Mouse (Mus musculus) ovary, postnatal 36 days (tissue): ENCODE data around the gene Pramef20.
"Not testable (repeated sequence)": the region's sequence is repeated elsewhere in the genome, so short reads cannot be mapped to it uniquely, and the experiment has no call there.

ENCODE experiments used
- DNase-seq: peaks from one replicate; pipeline ENCODE4 v3.0.0; 2022; ENCODE audit warnings: low spot score, mixed read lengths

Gene Pramef20

GRCm38 (mm10) chr4:144377911-144378310 is at the start of gene Pramef20:
TSS of gene Pramef20 (minus strand) at chr4:144377933.
- DNase-seq, result no peak

- no peak for DNase-seq
Observed at GRCm38 (mm10) chr4:144424590-144424989, 46.9 kb upstream of the Pramef20 start.

- no peak for DNase-seq
Observed at GRCm38 (mm10) chr4:144420644-144421043, 42.9 kb upstream of the Pramef20 start.

GRCm38 (mm10) chr4:144408290-144408689 is 30.6 kb upstream of the Pramef20 start, which contains the start of gene Pramef12:
TSS of gene Pramef12 (minus strand) at chr4:144408464.
- DNase-seq, result no peak

DNA sequence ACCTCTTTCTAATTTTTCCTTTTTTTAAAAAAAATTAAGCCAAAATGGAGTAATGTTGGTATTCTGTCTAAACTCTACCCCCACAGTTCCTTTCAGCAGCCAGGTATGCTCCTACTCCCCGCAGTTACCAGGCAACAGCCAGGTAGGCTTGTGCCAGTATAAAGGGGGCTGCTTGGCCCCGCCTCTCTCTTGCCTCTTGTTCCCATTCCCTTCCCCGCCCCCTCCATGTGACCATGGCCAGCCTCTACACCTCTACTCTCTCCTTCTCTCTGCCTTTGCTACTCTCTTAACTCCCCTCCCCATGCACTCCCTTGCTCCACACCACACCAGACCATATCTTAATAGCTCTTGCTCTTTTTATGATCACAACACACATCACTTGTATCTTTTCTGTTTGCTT is 28.5 kb upstream of the Pramef20 start:
- no peak for DNase-seq

GRCm38 (mm10) chr4:144404456-144405086 is 26.8 kb upstream of the Pramef20 start:
- DNase-seq, result peak; percentile 48

GRCm38 (mm10) chr4:144402712-144403111 is 25.0 kb upstream of the Pramef20 start:
- DNase-seq, result no peak

DNA sequence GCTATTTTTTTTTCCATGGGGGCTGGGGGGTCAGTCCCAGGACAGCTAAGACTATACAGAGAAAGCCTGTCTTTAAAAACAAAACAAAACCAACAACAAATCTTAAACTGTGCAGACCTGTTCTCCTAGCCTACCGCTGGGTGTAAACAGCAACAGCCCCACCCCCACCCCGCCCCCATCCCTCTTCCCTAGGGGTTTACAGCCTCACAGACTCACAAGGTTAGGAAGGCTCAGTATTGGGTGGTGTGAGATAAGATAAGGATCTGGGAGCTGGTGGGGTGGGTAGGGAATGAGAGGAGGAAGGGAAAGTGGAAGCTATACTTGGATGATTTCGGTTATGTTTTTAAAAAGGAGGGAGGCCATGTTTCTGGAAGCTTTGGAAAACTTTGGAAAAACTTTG is 18.6 kb upstream of the Pramef20 start:
- no peak for DNase-seq

DNA sequence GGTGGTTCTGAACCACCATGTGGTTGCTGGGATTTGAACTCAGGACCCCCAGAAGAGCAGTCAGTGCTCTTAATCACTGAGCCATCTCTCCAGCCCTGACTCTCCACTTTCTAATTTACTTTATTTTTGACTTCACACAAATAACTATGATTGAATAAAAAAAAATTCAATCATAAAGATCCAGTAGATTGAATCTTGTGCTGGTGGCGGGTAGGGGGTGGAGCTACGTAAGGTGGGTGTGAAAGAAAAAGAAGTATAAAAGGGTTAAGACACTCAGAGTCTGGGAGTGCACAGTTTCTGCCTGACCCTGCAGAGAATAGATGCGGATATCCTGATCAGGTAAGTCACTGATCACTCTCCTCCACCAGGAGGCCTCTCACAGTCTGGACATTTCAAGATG is 20.1 kb downstream of the Pramef20 start, which contains the start of gene Gm13119:
Gene Gm13119, plus strand, starts transcription at position 301 of the 400 bp plus-strand sequence.
- DNase-seq, result not testable (repeated sequence)

DNA sequence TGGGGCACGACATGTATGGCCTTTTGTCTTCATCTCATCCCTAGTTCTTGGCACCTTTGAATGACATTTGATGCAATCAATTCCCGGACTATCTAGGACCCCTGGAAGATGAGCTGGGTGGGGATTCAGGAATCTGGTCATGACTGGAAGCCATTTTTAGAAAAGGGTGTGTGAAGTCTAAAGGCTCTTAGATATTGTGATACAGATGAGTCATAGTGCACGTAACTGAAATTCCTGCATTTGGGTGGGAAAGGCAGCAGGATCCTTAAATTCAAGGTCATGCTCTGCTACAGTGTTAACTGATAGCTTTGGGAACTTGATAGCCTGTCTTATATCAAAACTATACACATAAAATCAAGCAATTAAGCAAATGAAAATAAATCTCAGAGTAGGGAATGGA is 41.9 kb downstream of the Pramef20 start:
- not testable (repeated sequence) for DNase-seq

DNA sequence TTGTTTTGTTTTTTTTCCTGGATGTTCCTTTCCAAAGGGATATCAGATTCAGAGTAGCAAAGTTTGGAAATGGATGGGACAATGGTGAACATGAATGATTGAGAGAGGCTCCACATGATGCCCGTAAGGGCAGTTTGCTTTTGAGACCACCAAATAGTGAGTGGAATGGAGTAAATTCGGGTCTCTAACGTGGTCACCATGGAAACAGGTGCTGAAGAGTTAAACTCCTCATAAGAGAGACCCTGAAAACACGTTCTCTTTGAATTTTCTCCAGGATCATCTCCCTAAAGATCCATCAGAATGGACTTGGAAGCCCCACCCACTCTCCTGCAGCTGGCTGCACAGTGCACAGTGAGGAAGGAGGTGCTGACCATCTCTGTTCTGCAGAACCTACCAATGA is 47.8 kb downstream of the Pramef20 start, which contains the start of gene Gm13128:
Gene Gm13128, plus strand, starts transcription at position 301 of the 400 bp plus-strand sequence.
- not testable (repeated sequence) for DNase-seq
